Mouse (Mus musculus): ENCODE results near the gene Shisa8. TPM values are rescaled to one million over a fixed set of nuclear protein-coding genes. Genes with fewer than 3 reads are reported as not detected.

Shisa8 gene
- polyA plus RNA-seq, 1 experiment from 2014 or later: 3.4 TPM

GRCm38 (mm10) chr15:82208307-82208706, 4.3 kb downstream of the Shisa8 start:
- Histone ChIP-seq H3K36me3 (replicated peaks; ENCODE audit: control insufficient read depth, insufficient read depth) (peaks cover 30% of the 10 kb centered on the region), H3K27me3 (ENCODE audit: control insufficient read depth, insufficient read depth, low read length) (peaks cover 71% of the 10 kb centered on the region), H3K4me1 (replicated peaks; ENCODE audit: control insufficient read depth, insufficient read depth, low read length) (peaks cover 25% of the 10 kb centered on the region), H3K4me3 (replicated peaks; ENCODE audit: low read length) (no peak overlapping the region), H3K4me2 (replicated peaks) (no peak overlapping the region), H3K9me3 (ENCODE audit: control insufficient read depth, low read length) (no peaks in the 10 kb centered on the region), H3K27ac (no peak overlapping the region), H3K9ac (no peak overlapping the region)
- no peak for ATAC-seq (ENCODE audit: low FRiP score)
- WGBS: 88% methylated on average over 8 of the region's 8 CpGs
- DNase-seq (ENCODE audit: low spot score): no peak

DNA sequence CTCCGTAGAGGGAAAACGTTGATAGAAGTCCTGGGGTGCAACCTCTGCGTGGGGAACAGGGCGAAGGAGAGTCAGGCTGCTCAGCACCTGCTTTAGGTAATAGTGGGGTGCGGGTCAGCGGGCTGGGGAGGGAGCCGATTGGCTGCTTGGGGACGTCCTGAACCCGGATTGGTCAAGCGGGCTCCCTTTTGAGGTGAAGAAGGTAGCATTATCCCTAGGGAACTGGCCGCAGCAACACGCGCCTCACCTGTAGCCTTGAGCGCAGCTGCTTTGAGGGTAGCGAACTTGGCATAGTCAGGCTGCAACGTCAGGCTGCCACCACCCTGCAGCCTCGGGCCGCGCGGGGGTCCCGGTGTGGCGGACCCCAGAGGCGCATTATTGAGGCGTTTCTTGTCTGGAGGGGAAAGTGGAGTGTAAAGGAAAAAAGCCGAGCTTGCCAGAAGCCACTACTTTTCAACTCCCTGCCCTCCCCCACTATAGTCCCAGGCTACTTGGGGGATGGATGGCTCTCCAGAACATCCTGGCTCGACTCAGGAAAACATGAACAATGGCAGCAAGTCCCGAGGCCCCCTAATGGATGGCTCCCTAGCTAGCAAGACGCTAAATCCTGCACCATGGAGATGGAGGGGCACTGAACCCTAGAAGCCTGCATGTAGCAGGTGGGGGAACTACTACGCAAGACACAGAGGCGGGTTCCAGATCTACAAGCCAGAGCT, 5.0 kb downstream of the Shisa8 start:
- ATAC-seq (ENCODE audit: low FRiP score): no peak
- H3K9ac ChIP-seq: no peak overlapping the region
- DNase-seq (ENCODE audit: low spot score): no peak
- H3K27ac ChIP-seq: no peak overlapping the region
- no peaks in the 10 kb centered on the region for H3K9me3 ChIP-seq (ENCODE audit: control insufficient read depth, low read length)
- H3K4me2 ChIP-seq (replicated peaks): peak overlapping the region; percentile 30
- peaks cover 65% of the 10 kb centered on the region for H3K27me3 ChIP-seq (ENCODE audit: control insufficient read depth, insufficient read depth, low read length)
- peaks cover 37% of the 10 kb centered on the region for H3K36me3 ChIP-seq (replicated peaks; ENCODE audit: control insufficient read depth, insufficient read depth)
- WGBS: 13% methylated on average over 30 of the region's 30 CpGs
- no peak overlapping the region for H3K4me3 ChIP-seq (replicated peaks; ENCODE audit: low read length)
- peaks cover 25% of the 10 kb centered on the region for H3K4me1 ChIP-seq (replicated peaks; ENCODE audit: control insufficient read depth, insufficient read depth, low read length)

GRCm38 (mm10) chr15:82207105-82207459, 5.5 kb downstream of the Shisa8 start:
- no peak overlapping the region for H3K27ac ChIP-seq
- H3K4me2 ChIP-seq (replicated peaks): peak overlapping the region; percentile 30
- ATAC-seq (ENCODE audit: low FRiP score) (no peak), DNase-seq (ENCODE audit: low spot score) (no peak)
- peaks cover 42% of the 10 kb centered on the region for H3K36me3 ChIP-seq (replicated peaks; ENCODE audit: control insufficient read depth, insufficient read depth)
- H3K4me3 ChIP-seq (replicated peaks; ENCODE audit: low read length): no peak overlapping the region
- H3K27me3 ChIP-seq (ENCODE audit: control insufficient read depth, insufficient read depth, low read length): peaks cover 59% of the 10 kb centered on the region
- 16% methylated on average over 34 of the region's 34 CpGs for WGBS
- peaks cover 23% of the 10 kb centered on the region for H3K4me1 ChIP-seq (replicated peaks; ENCODE audit: control insufficient read depth, insufficient read depth, low read length)
- no peaks in the 10 kb centered on the region for H3K9me3 ChIP-seq (ENCODE audit: control insufficient read depth, low read length)
- no peak overlapping the region for H3K9ac ChIP-seq

DNA sequence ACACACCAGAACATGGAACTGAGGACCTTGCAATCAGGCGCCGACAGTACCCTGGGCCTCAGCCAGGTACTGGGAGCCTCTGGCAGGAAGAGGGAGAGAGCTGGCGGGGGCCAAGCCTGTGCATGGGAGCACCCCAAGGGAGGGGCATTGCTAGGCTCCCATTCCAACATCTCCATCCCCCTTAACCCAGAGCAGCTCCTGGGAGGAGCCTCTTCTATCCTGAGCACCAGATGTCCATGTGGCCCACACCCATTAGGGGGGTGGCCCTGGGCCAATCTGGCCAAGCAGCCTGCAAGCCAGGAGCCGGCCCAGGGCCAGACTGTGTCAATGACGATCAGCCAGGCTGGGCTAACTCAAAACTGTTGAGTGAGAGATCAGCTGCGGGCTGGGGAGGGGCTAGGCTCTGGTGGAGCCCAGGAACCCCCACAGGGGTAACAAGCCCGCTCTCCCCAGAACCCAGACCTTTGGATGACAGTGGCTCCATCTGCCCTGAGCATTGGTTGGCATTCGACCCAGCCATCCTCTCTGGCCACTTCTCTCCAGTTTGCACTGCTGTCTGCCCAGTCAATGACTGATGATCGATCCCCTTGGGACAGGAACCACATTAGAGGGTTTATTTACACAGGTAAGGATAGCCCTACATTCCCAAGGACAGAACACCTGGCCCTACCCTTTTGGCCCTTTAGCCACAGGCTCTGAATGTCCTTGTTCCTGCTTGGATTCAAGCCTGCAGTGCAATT, 6.1 kb downstream of the Shisa8 start:
- Histone ChIP-seq H3K9ac (0 out of 2 replicates have a peak overlapping the region, but pooled peaks have one; percentile 20), H3K36me3 (replicated peaks; ENCODE audit: control insufficient read depth, insufficient read depth) (peaks cover 48% of the 10 kb centered on the region), H3K9me3 (ENCODE audit: control insufficient read depth, low read length) (no peaks in the 10 kb centered on the region), H3K4me1 (replicated peaks; ENCODE audit: control insufficient read depth, insufficient read depth, low read length) (peaks cover 19% of the 10 kb centered on the region), H3K4me3 (replicated peaks; ENCODE audit: low read length) (no peak overlapping the region), H3K27me3 (ENCODE audit: control insufficient read depth, insufficient read depth, low read length) (peaks cover 54% of the 10 kb centered on the region), H3K4me2 (replicated peaks) (peak overlapping the region; percentile 30; the same call in 1 of the 2 replicates), H3K27ac (no peak overlapping the region)
- DNase-seq (ENCODE audit: low spot score) (peak; percentile 60), ATAC-seq (ENCODE audit: low FRiP score) (peak; percentile 83)
- 39% methylated on average over 9 of the region's 9 CpGs for WGBS

GRCm38 (mm10) chr15:82204680-82205371, 7.8 kb downstream of the Shisa8 start:
- no peak overlapping the region for H3K4me3 ChIP-seq (replicated peaks; ENCODE audit: low read length)
- H3K4me1 ChIP-seq (replicated peaks; ENCODE audit: control insufficient read depth, insufficient read depth, low read length): peaks cover 19% of the 10 kb centered on the region
- H3K9me3 ChIP-seq (ENCODE audit: control insufficient read depth, low read length): no peaks in the 10 kb centered on the region
- H3K27ac ChIP-seq: no peak overlapping the region
- 66% methylated on average over 10 of the region's 10 CpGs for WGBS
- DNase-seq (ENCODE audit: low spot score) (no peak), ATAC-seq (ENCODE audit: low FRiP score) (no peak)
- no peak overlapping the region for H3K9ac ChIP-seq
- peaks cover 64% of the 10 kb centered on the region for H3K36me3 ChIP-seq (replicated peaks; ENCODE audit: control insufficient read depth, insufficient read depth)
- peaks cover 37% of the 10 kb centered on the region for H3K27me3 ChIP-seq (ENCODE audit: control insufficient read depth, insufficient read depth, low read length)
- H3K4me2 ChIP-seq (replicated peaks): no peak overlapping the region

GRCm38 (mm10) chr15:82203611-82204351, 8.8 kb downstream of the Shisa8 start:
- Histone ChIP-seq H3K4me3 (replicated peaks; ENCODE audit: low read length) (no peak overlapping the region), H3K9ac (no peak overlapping the region), H3K9me3 (ENCODE audit: control insufficient read depth, low read length) (no peaks in the 10 kb centered on the region), H3K4me2 (replicated peaks) (no peak overlapping the region), H3K27ac (no peak overlapping the region), H3K36me3 (replicated peaks; ENCODE audit: control insufficient read depth, insufficient read depth) (peaks cover 75% of the 10 kb centered on the region), H3K4me1 (replicated peaks; ENCODE audit: control insufficient read depth, insufficient read depth, low read length) (peaks cover 19% of the 10 kb centered on the region), H3K27me3 (ENCODE audit: control insufficient read depth, insufficient read depth, low read length) (peaks cover 26% of the 10 kb centered on the region)
- 65% methylated on average over 20 of the region's 20 CpGs for WGBS
- DNase-seq (ENCODE audit: low spot score): no peak
- no peak for ATAC-seq (ENCODE audit: low FRiP score)

DNA sequence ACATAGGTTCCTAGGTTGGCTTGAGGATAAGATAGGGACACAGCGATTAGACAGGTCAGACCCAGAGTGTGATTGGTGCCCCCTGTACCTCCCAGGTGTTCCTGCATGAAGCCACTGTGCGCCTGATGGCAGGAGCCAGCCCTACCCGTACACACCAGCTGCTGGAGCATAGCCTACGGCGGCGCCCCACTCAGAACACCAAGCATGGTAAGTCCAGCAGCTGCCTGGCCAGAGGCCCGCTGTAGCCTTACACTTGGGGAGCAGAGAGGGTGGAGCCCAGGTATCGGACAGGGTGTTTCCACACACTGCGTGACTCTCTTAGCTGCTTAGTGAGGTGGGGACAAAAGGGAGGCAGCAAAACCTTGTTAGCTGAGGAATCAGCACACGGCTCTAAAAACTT, 9.5 kb downstream of the Shisa8 start:
- 89% methylated on average over 10 of the region's 10 CpGs for WGBS
- no peaks in the 10 kb centered on the region for H3K9me3 ChIP-seq (ENCODE audit: control insufficient read depth, low read length)
- H3K27me3 ChIP-seq (ENCODE audit: control insufficient read depth, insufficient read depth, low read length): peaks cover 21% of the 10 kb centered on the region
- peaks cover 19% of the 10 kb centered on the region for H3K4me1 ChIP-seq (replicated peaks; ENCODE audit: control insufficient read depth, insufficient read depth, low read length)
- ATAC-seq (ENCODE audit: low FRiP score) (no peak), DNase-seq (ENCODE audit: low spot score) (no peak)
- H3K27ac ChIP-seq: no peak overlapping the region
- peaks cover 82% of the 10 kb centered on the region for H3K36me3 ChIP-seq (replicated peaks; ENCODE audit: control insufficient read depth, insufficient read depth)
- H3K4me3 ChIP-seq (replicated peaks; ENCODE audit: low read length): no peak overlapping the region
- H3K4me2 ChIP-seq (replicated peaks): no peak overlapping the region
- no peak overlapping the region for H3K9ac ChIP-seq

DNA sequence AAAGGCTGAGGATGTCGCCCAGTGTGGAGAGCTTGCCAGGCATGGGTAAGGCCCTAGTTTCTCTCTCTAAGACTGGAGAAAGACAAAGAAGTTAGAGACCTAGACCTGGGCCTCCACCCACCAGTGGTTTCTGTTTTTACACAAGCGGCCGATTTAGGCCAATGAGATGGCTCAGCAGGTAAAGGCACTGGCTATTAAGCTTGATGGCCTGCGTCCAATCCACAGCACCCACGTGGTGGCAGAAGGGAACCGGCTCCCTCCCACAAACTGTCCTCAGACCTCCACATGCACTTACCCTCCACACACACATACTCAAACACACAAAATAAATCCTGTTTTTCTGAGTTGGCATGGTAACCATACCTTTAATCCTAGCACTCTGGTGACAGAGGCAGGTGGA, 10.5 kb downstream of the Shisa8 start:
- WGBS: 89% methylated on average over 6 of the region's 6 CpGs
- no peak for DNase-seq (ENCODE audit: low spot score)
- H3K9ac ChIP-seq: no peak overlapping the region
- no peak overlapping the region for H3K4me3 ChIP-seq (replicated peaks; ENCODE audit: low read length)
- no peak for ATAC-seq (ENCODE audit: low FRiP score)
- H3K4me1 ChIP-seq (replicated peaks; ENCODE audit: control insufficient read depth, insufficient read depth, low read length): peaks cover 13% of the 10 kb centered on the region
- H3K4me2 ChIP-seq (replicated peaks): no peak overlapping the region
- no peaks in the 10 kb centered on the region for H3K9me3 ChIP-seq (ENCODE audit: control insufficient read depth, low read length)
- H3K36me3 ChIP-seq (replicated peaks; ENCODE audit: control insufficient read depth, insufficient read depth): peaks cover 92% of the 10 kb centered on the region
- no peak overlapping the region for H3K27ac ChIP-seq
- peaks cover 19% of the 10 kb centered on the region for H3K27me3 ChIP-seq (ENCODE audit: control insufficient read depth, insufficient read depth, low read length)

- 90% methylated on average over 12 of the region's 12 CpGs for WGBS
- ATAC-seq (ENCODE audit: low FRiP score) (no peak), DNase-seq (ENCODE audit: low spot score) (no peak)
- no peak overlapping the region for H3K9ac ChIP-seq
- no peaks in the 10 kb centered on the region for H3K4me1 ChIP-seq (replicated peaks; ENCODE audit: control insufficient read depth, insufficient read depth, low read length)
- H3K27me3 ChIP-seq (ENCODE audit: control insufficient read depth, insufficient read depth, low read length): no peaks in the 10 kb centered on the region
- H3K36me3 ChIP-seq (replicated peaks; ENCODE audit: control insufficient read depth, insufficient read depth): peaks cover 99% of the 10 kb centered on the region
- no peaks in the 10 kb centered on the region for H3K9me3 ChIP-seq (ENCODE audit: control insufficient read depth, low read length)
- no peak overlapping the region for H3K4me3 ChIP-seq (replicated peaks; ENCODE audit: low read length)
- H3K4me2 ChIP-seq (replicated peaks): no peak overlapping the region
- H3K27ac ChIP-seq: no peak overlapping the region
These were observed 13.1 kb downstream of the Shisa8 start for GRCm38 (mm10) chr15:82199546-82199945.

Measured in hindbrain, embryonic 14.5 days (tissue).